Mouse (Mus musculus) CH12.LX (cell line): ENCODE measurements around the gene Abcd4. TPM values are rescaled to one million over a fixed set of nuclear protein-coding genes. Genes with fewer than 3 reads are reported as not detected.

Experiments used
- DNase-seq: peaks from one replicate; pipeline ENCODE4 v3.0.0-alpha.2; 2013; ENCODE audit errors: extremely low read depth
- H3K27ac ChIP-seq: 2 replicates; pipeline ENCODE4 v1.5.1; 2012; ENCODE audit warnings: low read depth, mild to moderate bottlenecking, control low read depth, moderate library complexity; ENCODE audit not compliant: insufficient read depth
- H3K27me3 ChIP-seq: replicated peaks from 2 replicates; pipeline ENCODE3; 2012; ENCODE audit warnings: inconsistent platforms
- H3K36me3 ChIP-seq, 2 experiments: replicated peaks in 1 of 2; 2 replicates each; pipeline versions ENCODE3 to v1.6.1; 2012; ENCODE audit warnings: inconsistent platforms in 1 of 2, low read length in 1 of 2, mild to moderate bottlenecking in 1 of 2, mixed read lengths in 1 of 2, moderate library complexity in 1 of 2; ENCODE audit not compliant: control insufficient read depth in 1 of 2, insufficient read depth in 1 of 2
- H3K4me1 ChIP-seq, 2 experiments: 2 replicates each; pipeline ENCODE4 v1.6.1; 2012; ENCODE audit warnings: inconsistent platforms in 1 of 2, moderate library complexity in 1 of 2; ENCODE audit not compliant: insufficient read depth in 2 of 2, control insufficient read depth in 1 of 2
- H3K4me2 ChIP-seq: 2 replicates; pipeline ENCODE4 v1.6.1; 2012; ENCODE audit warnings: low read depth, mild to moderate bottlenecking, control low read depth; ENCODE audit not compliant: poor library complexity, insufficient read depth, severe bottlenecking
- H3K4me3 ChIP-seq, 3 experiments: fragments of 150-350 bp in 1 of 3; sonication (generic) in 1 of 3; replicated peaks in 1 of 3; 2 replicates each; pipeline versions ENCODE3 to v1.5.1; 2011 to 2012; ENCODE audit warnings: low read depth in 2 of 3, low read length in 2 of 3, mild to moderate bottlenecking in 2 of 3, moderate library complexity in 2 of 3, control low read depth in 1 of 3, improper control_type of control experiment in 1 of 3, inconsistent platforms in 1 of 3, mixed read lengths in 1 of 3; ENCODE audit not compliant: poor library complexity in 1 of 3
- H3K79me2 ChIP-seq: replicated peaks from 2 replicates; pipeline ENCODE4 v1.6.1; 2012; ENCODE audit warnings: mild to moderate bottlenecking, moderate library complexity; ENCODE audit not compliant: control insufficient read depth, poor library complexity, insufficient read depth, severe bottlenecking; ENCODE audit errors: extremely low read depth
- H3K9ac ChIP-seq: 2 replicates; pipeline ENCODE4 v1.6.1; 2012; ENCODE audit warnings: low read depth, mild to moderate bottlenecking, control low read depth, moderate library complexity; ENCODE audit not compliant: insufficient read depth
- H3K9me3 ChIP-seq: replicated peaks from 2 replicates; pipeline ENCODE3; 2012; ENCODE audit warnings: low read length, inconsistent platforms, mixed read lengths
- CHD2 ChIP-seq: IDR thresholded peaks from 2 replicates; pipeline ENCODE4 v1.6.1; 2011; ENCODE audit warnings: low read length, improper control_type of control experiment
- CTCF ChIP-seq, 2 experiments: IDR thresholded peaks in 1 of 2; conservative IDR thresholded peaks in 1 of 2; 2 replicates each; pipeline ENCODE4 v1.5.1; 2011 to 2012; ENCODE audit warnings: low read depth in 2 of 2, low read length in 2 of 2, improper control_type of control experiment in 1 of 2, inconsistent platforms in 1 of 2, mild to moderate bottlenecking in 1 of 2, moderate library complexity in 1 of 2
- MEF2A ChIP-seq: IDR thresholded peaks from 2 replicates; pipeline ENCODE4 v1.6.1; 2014; ENCODE audit warnings: low read depth, mild to moderate bottlenecking, inconsistent platforms, low read length, improper control_type of control experiment, borderline replicate concordance
- NRF1 ChIP-seq: IDR thresholded peaks from 2 replicates; pipeline ENCODE4 v1.6.1; 2014; ENCODE audit warnings: low read depth, mild to moderate bottlenecking, inconsistent platforms, low read length, improper control_type of control experiment, moderate library complexity
- PAX5 ChIP-seq: IDR thresholded peaks from 2 replicates; pipeline ENCODE4 v1.6.1; 2012; ENCODE audit warnings: low read length, inconsistent platforms, mixed read lengths
- POLR2AphosphoS2 ChIP-seq: IDR thresholded peaks from 2 replicates; pipeline ENCODE4 v1.6.1; 2011; ENCODE audit warnings: low read depth, low read length, improper control_type of control experiment
- SMC3 ChIP-seq: IDR thresholded peaks from 2 replicates; pipeline ENCODE4 v1.6.1; 2011; ENCODE audit warnings: low read depth, low read length, improper control_type of control experiment
- TBP ChIP-seq: conservative IDR thresholded peaks from 2 replicates; pipeline ENCODE4 v1.6.1; 2011; ENCODE audit warnings: low read depth, low read length, improper control_type of control experiment
- TCF12 ChIP-seq: IDR thresholded peaks from 2 replicates; pipeline ENCODE4 v1.6.1; 2014; ENCODE audit warnings: low read depth, mild to moderate bottlenecking, inconsistent platforms, low read length, improper control_type of control experiment
- ZKSCAN1 ChIP-seq: IDR thresholded peaks from 2 replicates; pipeline ENCODE4 v1.6.1; 2012; ENCODE audit warnings: low read depth, inconsistent platforms, low read length, improper control_type of control experiment, borderline replicate concordance
- ZMIZ1 ChIP-seq: IDR thresholded peaks from 2 replicates; pipeline ENCODE4 v1.6.1; 2012; ENCODE audit warnings: low read depth, mild to moderate bottlenecking, inconsistent platforms, low read length, improper control_type of control experiment
- ZNF384 ChIP-seq: IDR thresholded peaks from 2 replicates; pipeline ENCODE4 v1.6.1; 2012; ENCODE audit warnings: low read depth, low read length, improper control_type of control experiment, inconsistent platforms
- dilution Hi-C: fragments of 300-500 bp; cut with MboI; formaldehyde crosslinking; loops from 2 replicates; pipeline ENCODE4 v1.14.3; 2020; ENCODE audit warnings: low sequenced_read_pairs; ENCODE audit not compliant: extremely low pct_unique_long_range_greater_than_20kb, extremely low pct_ligation_motif_present
- in situ Hi-C: fragments of 300-500 bp; cut with MboI; formaldehyde crosslinking; loops from 3 replicates; pipeline ENCODE4 v1.14.3; 2019; ENCODE audit warnings: low sequenced_read_pairs, low pct_ligation_motif_present, low pct_unique_long_range_greater_than_20kb, mixed read lengths
- polyA plus RNA-seq: library from polyadenylated mRNA; unstranded; fragments of >175 nt; gene quantifications from 2 replicates; pipeline ENCODE4 v1.2.1, GENCODE M21; 2012; ENCODE audit warnings: low read depth; ENCODE audit not compliant: insufficient read length
- total RNA-seq, 2 experiments: library from RNA; depleted of rRNA; stranded (reverse); fragments of 300-350 nt in 1 of 2; fragments of >200 nt in 1 of 2; gene quantifications; 2 replicates each; pipeline ENCODE4 v1.2.3; 2012 to 2014

Gene Abcd4
- total and polyA plus RNA-seq, 3 experiments, result 4.7 to 10.2 (median 8.4) TPM

- Histone ChIP-seq H3K9ac (no peak overlapping the region), H3K4me2 (no peak overlapping the region), H3K4me3 (no peak overlapping the region), H3K27me3 (no peaks in the 10 kb centered on the region), H3K27ac (no peak overlapping the region), H3K4me1 (0 out of 4 replicates have a peak, but pooled peaks cover 0 to 2% of the 10 kb centered on the region in 2 experiments), H3K9me3 (peaks cover 4% of the 10 kb centered on the region), H3K36me3 (no peaks in the 10 kb centered on the region), H3K79me2 (no peaks in the 10 kb centered on the region)
- no peak for DNase-seq
- dilution Hi-C loops, result no loop called here
- in situ Hi-C loops, result no loop called here
- TF ChIP-seq ZNF384 (no peak), ZKSCAN1 (no peak), TBP (no peak), MEF2A (no peak), ZMIZ1 (no peak), TCF12 (no peak), NRF1 (no peak), POLR2AphosphoS2 (no peak), CTCF (conservative IDR thresholded peaks at IDR 0.05 in 1 of 2, IDR thresholded peaks at IDR 0.05 in 1 of 2; ENCODE audit: low read depth in 2 of 2, low read length in 2 of 2) (no peak), PAX5 (no peak), SMC3 (no peak), CHD2 (no peak)
Observed at GRCm38 (mm10) chr12:84555218-84555617, 62.0 kb downstream of the Abcd4 start.

Other genes with a start within 250 kb of the Abcd4 start
- 5.2 and 5.7 TPM in 2 replicates for gene Entpd5, start 208.4 kb downstream of the Abcd4 start, total RNA-seq (2012; rRNA removed)
- gene Entpd5, start 208.4 kb downstream of the Abcd4 start, total RNA-seq (2014; rRNA removed), result 5.3 and 5.8 TPM in 2 replicates
- gene Entpd5, start 208.4 kb downstream of the Abcd4 start, polyA plus RNA-seq, result 4.2 and 6.0 TPM in 2 replicates
- gene Bbof1, start 208.3 kb downstream of the Abcd4 start, total RNA-seq (2012; rRNA removed), result 0.29 and 0.34 TPM in 2 replicates
- gene Bbof1, start 208.3 kb downstream of the Abcd4 start, total RNA-seq (2014; rRNA removed), result 0.24 and 0.46 TPM in 2 replicates
- 0.20 and 0.41 TPM in 2 replicates for gene Bbof1, start 208.3 kb downstream of the Abcd4 start, polyA plus RNA-seq
- 14.6 and 17.9 TPM in 2 replicates for gene Rnf113a2, start 200.2 kb downstream of the Abcd4 start, total RNA-seq (2012; rRNA removed)
- 16.3 and 19.7 TPM in 2 replicates for gene Rnf113a2, start 200.2 kb downstream of the Abcd4 start, total RNA-seq (2014; rRNA removed)
- gene Rnf113a2, start 200.2 kb downstream of the Abcd4 start, polyA plus RNA-seq, result 13.6 and 19.5 TPM in 2 replicates
- 2.1 and 2.2 TPM in 2 replicates for gene Aldh6a1, start 166.4 kb downstream of the Abcd4 start, total RNA-seq (2012; rRNA removed)
- gene Aldh6a1, start 166.4 kb downstream of the Abcd4 start, total RNA-seq (2014; rRNA removed), result 4.2 and 4.6 TPM in 2 replicates
- gene Aldh6a1, start 166.4 kb downstream of the Abcd4 start, polyA plus RNA-seq, result 1.6 and 1.9 TPM in 2 replicates
- 5.9 and 6.8 TPM in 2 replicates for gene Lin52, start 166.0 kb downstream of the Abcd4 start, total RNA-seq (2012; rRNA removed)
- gene Lin52, start 166.0 kb downstream of the Abcd4 start, total RNA-seq (2014; rRNA removed), result 16.2 and 17.0 TPM in 2 replicates
- 8.7 and 10.5 TPM in 2 replicates for gene Lin52, start 166.0 kb downstream of the Abcd4 start, polyA plus RNA-seq
- not detected in 2 replicates for gene Vsx2, start 47.7 kb downstream of the Abcd4 start, total RNA-seq (2012; rRNA removed)
- gene Vsx2, start 47.7 kb downstream of the Abcd4 start, total RNA-seq (2014; rRNA removed), result not detected in 2 replicates
- gene Vsx2, start 47.7 kb downstream of the Abcd4 start, polyA plus RNA-seq, result not detected in 2 replicates
- gene Vrtn, start 23.6 kb upstream of the Abcd4 start, total RNA-seq (2012; rRNA removed), result not detected in 2 replicates
- gene Vrtn, start 23.6 kb upstream of the Abcd4 start, total RNA-seq (2014; rRNA removed), result not detected in 2 replicates
- not detected in 2 replicates for gene Vrtn, start 23.6 kb upstream of the Abcd4 start, polyA plus RNA-seq
- gene Syndig1l, start 81.4 kb upstream of the Abcd4 start, total RNA-seq (2012; rRNA removed), result not detected in 2 replicates
- not detected in 2 replicates for gene Syndig1l, start 81.4 kb upstream of the Abcd4 start, total RNA-seq (2014; rRNA removed)
- gene Syndig1l, start 81.4 kb upstream of the Abcd4 start, polyA plus RNA-seq, result 0.16 TPM in 1 of 2 replicates, not detected in the other
- 63.7 and 73.4 TPM in 2 replicates for gene Npc2, start 155.7 kb upstream of the Abcd4 start, total RNA-seq (2012; rRNA removed)
- 97.5 and 98.5 TPM in 2 replicates for gene Npc2, start 155.7 kb upstream of the Abcd4 start, total RNA-seq (2014; rRNA removed)
- gene Npc2, start 155.7 kb upstream of the Abcd4 start, polyA plus RNA-seq, result 80.3 and 89.0 TPM in 2 replicates
- 59.1 and 59.7 TPM in 2 replicates for gene Isca2, start 155.8 kb upstream of the Abcd4 start, total RNA-seq (2012; rRNA removed)
- 75.3 and 90.4 TPM in 2 replicates for gene Isca2, start 155.8 kb upstream of the Abcd4 start, total RNA-seq (2014; rRNA removed)
- gene Isca2, start 155.8 kb upstream of the Abcd4 start, polyA plus RNA-seq, result 50.4 and 55.1 TPM in 2 replicates